In the genomic region with DNA sequence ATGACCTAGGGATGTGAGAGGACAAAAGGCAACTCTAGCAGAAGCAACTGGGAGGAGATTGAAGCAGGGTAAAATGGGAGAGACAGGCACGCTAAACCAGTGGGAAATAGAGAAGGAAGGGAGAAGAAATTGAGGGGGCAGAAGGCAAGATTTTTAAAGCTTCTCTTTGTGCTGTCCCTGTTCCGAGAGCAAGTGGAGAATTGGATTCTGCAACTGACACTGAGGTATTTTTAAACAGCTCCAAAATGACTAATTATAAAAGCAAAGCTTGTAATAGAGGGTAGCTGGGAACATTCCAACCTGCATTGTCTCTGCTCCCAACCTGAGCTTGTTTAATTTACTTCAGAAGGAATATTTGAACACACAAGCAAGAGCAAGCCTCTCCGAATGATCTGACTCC, we compare ENCODE assay signal across 24 mouse cellular contexts.
DNase-seq lines count a peak whose midpoint lies in the region; ATAC-seq and TF ChIP-seq lines count a peak whose summit lies in the region.
"Had no signal": no experiment of that assay in that cellular context is flagged by ENCODE, and none has a peak within 500 bp of the region (broad histone marks: within the 10 kb centered on the region; RNA-seq: fewer than 3 reads in every experiment).

No protein-coding gene starts in this region.

- TF ChIP-seq CTCF in cortical plate, adult 2 months (IDR thresholded peaks at IDR 0.05; ENCODE audit: extremely low read depth, insufficient read depth, low read length) = no peak

- no peak overlapping the region for H3K4me2 ChIP-seq in midbrain, embryonic 15.5 days
- H3K4me2 ChIP-seq: forebrain, embryonic 13.5 days; heart, embryonic 12.5 days; heart, embryonic 15.5 days; hindbrain, embryonic 13.5 days had no signal

- no peak overlapping the region for H3K4me3 ChIP-seq in cortical plate, adult 2 months (ENCODE audit: insufficient read depth, low read length)
- H3K4me3 ChIP-seq in midbrain, embryonic 15.5 days = no peak overlapping the region
- H3K4me3 ChIP-seq: forebrain, embryonic 10.5 days; forebrain, embryonic 13.5 days; heart, embryonic 12.5 days; heart, embryonic 15.5 days; hindbrain, embryonic 10.5 days; hindbrain, embryonic 13.5 days had no signal

- no peak for TF ChIP-seq POLR2A in cortical plate, adult 2 months (IDR thresholded peaks at IDR 0.05; ENCODE audit: extremely low read depth, insufficient read depth, low read length)

- ATAC-seq in midbrain, embryonic 15.5 days (replicated peaks) = no peak
- ATAC-seq: CD4-positive, CD25-positive, alpha-beta regulatory T cell, adult 4 months; hindbrain, embryonic 16.5 days had no signal

- no peak overlapping the region for H3K9ac ChIP-seq in midbrain, embryonic 15.5 days
- H3K9ac ChIP-seq: forebrain, embryonic 13.5 days; heart, embryonic 12.5 days; heart, embryonic 15.5 days; hindbrain, embryonic 13.5 days had no signal

- no peaks in the 10 kb centered on the region for H3K9me3 ChIP-seq in midbrain, embryonic 15.5 days
- H3K9me3 ChIP-seq: forebrain, embryonic 10.5 days; forebrain, embryonic 13.5 days; heart, embryonic 12.5 days; heart, embryonic 15.5 days; hindbrain, embryonic 10.5 days; hindbrain, embryonic 13.5 days had no signal

- WGBS in midbrain, embryonic 15.5 days = 75% methylated on average over 3 of the region's 3 CpGs

- H3K27me3 ChIP-seq in midbrain, embryonic 15.5 days (replicated peaks) = peaks cover 5% of the 10 kb centered on the region; the same call in 1 of the 2 replicates

- peak; percentile 8 for DNase-seq in left cerebral cortex, adult 11 months (ENCODE audit: low spot score)
- DNase-seq in left cerebral cortex, adult 8-10 months (ENCODE audit: low spot score in 2 of 2) = no peak
- peak; percentile 65 for DNase-seq in brain, adult 2 months (ENCODE audit: low read depth, low spot score)
- DNase-seq in ovary, postnatal 14 days (ENCODE audit: low spot score) = no peak
- DNase-seq: adrenal gland, adult 2 months; adrenal gland, postnatal 14 days; cerebellum, adult 11-12 months; cerebellum, adult 8-10 months; cerebellum, postnatal 10 days; cerebellum, postnatal 36 days; gastrocnemius, postnatal 25 days; heart, adult 18-20 months; heart, postnatal 10 days; heart, postnatal 36 days had no signal

- H3K4me1 ChIP-seq in cortical plate, adult 2 months (ENCODE audit: control insufficient read depth, insufficient read depth, low read length) = peaks cover 3% of the 10 kb centered on the region; the same call in 1 of the 2 replicates
- H3K4me1 ChIP-seq in midbrain, embryonic 15.5 days = peaks cover 8% of the 10 kb centered on the region; the same call in 1 of the 2 replicates

- no peaks in the 10 kb centered on the region for H3K36me3 ChIP-seq in midbrain, embryonic 15.5 days (replicated peaks)
- H3K36me3 ChIP-seq: forebrain, embryonic 10.5 days; heart, embryonic 12.5 days; heart, embryonic 15.5 days; hindbrain, embryonic 10.5 days; hindbrain, embryonic 13.5 days had no signal

- H3K27ac ChIP-seq in cortical plate, adult 2 months (ENCODE audit: insufficient read depth, low read length) = 0 out of 2 replicates have a peak overlapping the region, but pooled peaks have one; percentile 42
- no peak overlapping the region for H3K27ac ChIP-seq in midbrain, embryonic 15.5 days
- H3K27ac ChIP-seq: forebrain, embryonic 10.5 days; forebrain, embryonic 13.5 days; heart, embryonic 15.5 days; hindbrain, embryonic 10.5 days; hindbrain, embryonic 13.5 days had no signal

Comparison
In these comparisons a context has a peak if more than half of its experiments do, and no peak if none do; other contexts are left out.
1. DNase-seq: peak in left cerebral cortex, adult 11 months (single experiment) and brain, adult 2 months (single experiment); none in left cerebral cortex, adult 8-10 months (0 of 2) and ovary, postnatal 14 days (single experiment).